Mouse (Mus musculus) layer of hippocampus, adult 11-12 months (tissue): ENCODE results near the gene Rasgrp2.

Experiments
- DNase-seq: peaks from one replicate; pipeline ENCODE4 v3.0.0; 2022; ENCODE audit warnings: low spot score

Gene Rasgrp2

GRCm38 (mm10) chr19:6427653-6428434 lies 28.7 kb downstream of the Rasgrp2 start:
- no peak for DNase-seq

GRCm38 (mm10) chr19:6428501-6429200 lies 29.5 kb downstream of the Rasgrp2 start:
- no peak for DNase-seq

- no peak for DNase-seq
Observed at GRCm38 (mm10) chr19:6443016-6443415, 43.9 kb downstream of the Rasgrp2 start.

GRCm38 (mm10) chr19:6445761-6446423 lies 46.8 kb downstream of the Rasgrp2 start:
- DNase-seq = no peak

GRCm38 (mm10) chr19:6446736-6447437 lies 47.7 kb downstream of the Rasgrp2 start:
- DNase-seq = no peak

- no peak for DNase-seq
Observed at GRCm38 (mm10) chr19:6448752-6449151, 49.6 kb downstream of the Rasgrp2 start.

GRCm38 (mm10) chr19:6449841-6450240 lies 50.7 kb downstream of the Rasgrp2 start:
- no peak for DNase-seq

GRCm38 (mm10) chr19:6452030-6452494 lies 52.9 kb downstream of the Rasgrp2 start:
- DNase-seq = peak; percentile 90

- no peak for DNase-seq
Observed at GRCm38 (mm10) chr19:6452672-6453310, 53.7 kb downstream of the Rasgrp2 start.

- peak; percentile 84 for DNase-seq
Observed at GRCm38 (mm10) chr19:6453349-6453748, 54.2 kb downstream of the Rasgrp2 start.

- DNase-seq = no peak
Observed at GRCm38 (mm10) chr19:6454041-6454720, 55.0 kb downstream of the Rasgrp2 start.

- DNase-seq = no peak
Observed at GRCm38 (mm10) chr19:6459504-6459903, 60.4 kb downstream of the Rasgrp2 start.

- no peak for DNase-seq
Observed at GRCm38 (mm10) chr19:6462841-6463240, 63.7 kb downstream of the Rasgrp2 start.

GRCm38 (mm10) chr19:6464306-6465071 lies 65.3 kb downstream of the Rasgrp2 start:
- DNase-seq = peak; percentile 69
